Comparison of ENCODE assay signal across 24 mouse cellular contexts in genomic region chr5:111778093-111778492, GRCm38 (mm10). TPM values are rescaled to one million over a fixed set of nuclear protein-coding genes. Genes with fewer than 3 reads are reported as not detected.
"Had no signal": no experiment of that assay in that cellular context is flagged by ENCODE, and none has a peak within 500 bp of the region (broad histone marks: within the 10 kb centered on the region; RNA-seq: fewer than 3 reads in every experiment).

No protein-coding gene starts in this region.

- ATAC-seq: intestine, embryonic 16.5 days; liver, postnatal 0 days had no signal

- H3K9me3 ChIP-seq: kidney, embryonic 15.5 days; limb, embryonic 12.5 days; liver, embryonic 13.5 days; neural tube, embryonic 12.5 days; stomach, embryonic 15.5 days had no signal

- H3K27ac ChIP-seq: kidney, embryonic 15.5 days; limb, embryonic 12.5 days; liver, embryonic 13.5 days; neural tube, embryonic 12.5 days; stomach, embryonic 15.5 days had no signal

- H3K4me3 ChIP-seq: kidney, embryonic 15.5 days; limb, embryonic 12.5 days; liver, embryonic 13.5 days; neural tube, embryonic 12.5 days; stomach, embryonic 15.5 days had no signal

- H3K4me1 ChIP-seq: liver, embryonic 13.5 days; stomach, embryonic 15.5 days had no signal

- H3K36me3 ChIP-seq: kidney, embryonic 15.5 days; limb, embryonic 12.5 days; liver, embryonic 13.5 days; neural tube, embryonic 12.5 days; stomach, embryonic 15.5 days had no signal

- H3K9ac ChIP-seq: kidney, embryonic 15.5 days; limb, embryonic 12.5 days; liver, embryonic 13.5 days; liver, postnatal 0 days; neural tube, embryonic 12.5 days; stomach, embryonic 15.5 days had no signal

- DNase-seq: kidney, adult 2 months; liver; liver, embryonic 13.5 days; liver, postnatal 0 days; lung, postnatal 36 days; right cerebral cortex, postnatal 14 days; thymus, adult 2 months; thymus, postnatal 36 days had no signal

- H3K27me3 ChIP-seq: kidney, embryonic 15.5 days; liver, embryonic 13.5 days; neural tube, embryonic 12.5 days; stomach, embryonic 15.5 days had no signal

- H3K4me2 ChIP-seq: kidney, embryonic 15.5 days; limb, embryonic 12.5 days; liver, embryonic 13.5 days; neural tube, embryonic 12.5 days; stomach, embryonic 15.5 days had no signal

RNA-seq across cellular contexts. Expression of gene Gm26897, which starts 44.4 kb away (rescaled TPM):
- total RNA-seq: layer of hippocampus, adult 8-10 months; layer of hippocampus, postnatal 14 days; left cerebral cortex, adult 8-10 months; left cerebral cortex, postnatal 36 days; megakaryocyte progenitor cell, adult 5-6 weeks; monocyte, adult 5-6 weeks; neutrophil, adult 5-6 weeks had no signal
- polyA plus RNA-seq: intestine, embryonic 16.5 days; kidney, adult 2 months; kidney, embryonic 15.5 days; large intestine, adult 2 months; limb, embryonic 12.5 days; liver, embryonic 13.5 days; liver, postnatal 0 days; lung, embryonic 16.5 days; neural tube, embryonic 12.5 days; spleen, adult 2 months; stomach, embryonic 15.5 days; testis, adult 2 months; thymus, adult 2 months had no signal
